Mouse (Mus musculus): ENCODE results near the gene Ptpn18.
"Not testable (repeated sequence)": the region's sequence is repeated elsewhere in the genome, so short reads cannot be mapped to it uniquely, and the experiment has no call there.

Gene Ptpn18

DNA sequence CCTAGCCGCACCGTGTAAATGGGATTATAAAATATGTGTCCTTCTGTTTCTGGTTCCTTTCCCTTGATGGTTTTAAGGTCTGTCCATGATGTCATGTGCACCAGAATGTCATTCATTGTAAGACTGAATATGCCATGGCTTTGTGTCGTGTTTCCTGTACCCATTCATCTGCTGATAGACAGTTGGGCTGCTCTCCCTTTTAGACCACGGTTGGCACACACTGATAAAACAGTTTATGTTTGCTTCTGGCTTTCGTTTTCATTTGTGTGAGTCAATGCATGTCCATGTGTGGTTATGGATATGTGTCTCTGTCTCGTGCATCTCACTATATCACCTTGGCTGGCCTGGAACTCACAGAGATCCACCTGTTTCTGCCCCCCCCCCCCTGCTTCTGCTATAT is 5.9 kb downstream of the Ptpn18 start:
- DNase-seq, result no peak

GRCm38 (mm10) chr1:34468051-34468450 is 8.5 kb downstream of the Ptpn18 start:
- no peak for DNase-seq

DNA sequence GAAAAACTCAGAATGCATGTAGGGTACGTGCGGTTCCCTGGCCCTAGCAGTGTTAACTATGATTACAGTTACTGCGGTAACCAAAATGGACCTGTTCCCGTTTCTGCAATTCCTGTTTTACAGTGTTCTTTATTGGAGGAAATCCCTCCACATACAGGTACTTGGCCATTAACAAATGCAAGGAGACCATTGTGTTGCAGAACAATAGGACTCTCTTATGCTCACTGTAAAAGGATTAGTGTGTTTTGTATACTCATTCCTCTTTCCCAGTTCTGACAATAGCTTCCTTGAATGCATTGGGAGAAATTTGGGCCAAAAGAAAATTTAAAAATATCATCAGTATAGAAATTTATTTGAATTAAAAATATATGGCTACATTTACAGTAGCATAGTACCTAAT is 8.9 kb downstream of the Ptpn18 start:
- DNase-seq, result no peak

GRCm38 (mm10) chr1:34469801-34470200 is 10.2 kb downstream of the Ptpn18 start:
- DNase-seq, result no peak

DNA sequence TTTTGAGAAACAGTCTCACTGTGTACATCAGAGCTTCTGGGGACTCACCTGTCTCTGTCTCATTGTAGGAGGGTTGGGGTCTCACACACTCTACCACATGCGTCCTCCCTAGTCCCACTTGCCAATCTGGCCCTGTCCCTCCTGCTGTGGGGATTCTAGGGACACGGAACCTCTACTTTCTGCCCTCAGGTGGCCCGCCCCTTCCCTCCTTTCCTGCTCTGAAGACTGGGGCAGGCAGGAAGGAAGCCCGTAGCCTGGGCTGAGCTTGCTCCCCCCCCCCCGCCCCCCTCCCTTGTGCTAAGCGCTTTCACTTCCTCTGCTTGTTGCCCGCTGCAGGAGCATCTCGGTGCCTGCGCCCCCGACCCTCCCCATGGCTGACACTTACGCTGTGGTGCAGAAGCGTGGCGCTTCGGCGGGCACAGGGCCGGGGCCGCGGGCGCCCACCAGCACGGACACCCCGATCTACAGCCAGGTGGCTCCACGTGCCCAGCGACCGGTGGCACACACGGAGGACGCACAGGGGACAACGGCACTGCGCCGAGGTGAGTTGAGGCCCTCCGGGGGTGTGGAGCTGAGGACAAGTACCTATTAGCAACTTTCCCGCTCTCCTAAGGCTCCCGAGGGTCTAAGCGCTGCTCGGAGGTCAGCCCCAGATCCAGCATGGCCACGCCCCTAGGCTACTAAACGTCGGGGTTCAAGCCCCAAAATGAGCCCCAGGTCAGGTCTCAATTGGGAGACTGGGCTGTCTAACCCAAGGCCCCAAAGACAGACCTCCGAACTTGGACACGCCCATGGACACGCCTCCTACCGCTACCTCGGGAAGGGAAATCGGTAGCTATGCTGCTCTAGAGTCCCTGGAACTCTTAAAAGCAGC is 13.1 kb downstream of the Ptpn18 start:
- DNase-seq, result peak; percentile 53 to 70

DNA sequence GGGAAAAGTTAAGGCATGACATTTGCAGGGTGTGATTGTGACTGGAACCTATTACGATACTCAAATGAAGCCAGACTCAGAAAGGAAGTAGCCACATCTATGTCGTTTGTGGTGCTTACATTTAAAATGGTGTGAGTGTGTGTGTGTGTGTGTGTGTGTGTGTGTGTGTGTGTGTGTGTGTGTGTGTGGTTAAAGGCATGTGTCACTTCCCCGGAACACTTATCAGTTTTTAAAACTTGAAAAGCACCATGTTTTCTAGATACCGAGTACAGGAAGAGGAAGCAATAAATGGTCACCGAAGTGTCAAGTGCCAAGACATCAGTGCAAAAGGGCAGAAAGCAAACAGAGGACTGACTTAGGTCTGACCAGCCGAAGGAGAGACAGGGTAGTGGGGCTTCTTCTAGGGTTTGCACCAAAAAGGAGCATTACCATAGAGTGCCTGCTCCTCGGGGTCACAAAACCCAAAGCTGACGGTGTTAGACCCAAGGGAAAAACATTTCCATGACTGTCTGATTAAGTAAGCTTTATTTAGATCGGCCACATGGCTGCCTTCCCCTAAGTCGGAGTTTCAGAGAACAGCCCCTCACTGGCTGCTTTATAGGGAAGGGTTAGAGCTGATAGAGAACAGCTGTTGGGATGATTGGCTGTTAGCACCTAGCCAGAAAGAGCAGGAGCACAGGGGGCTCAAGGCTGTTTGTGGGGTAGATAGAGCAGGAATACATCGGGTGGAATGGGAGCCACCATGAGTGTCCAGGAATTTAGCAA is 19.5 kb downstream of the Ptpn18 start:
- DNase-seq, result no peak

- no peak for DNase-seq
Measured at GRCm38 (mm10) chr1:34480801-34481200, 21.2 kb downstream of the Ptpn18 start.

GRCm38 (mm10) chr1:34481920-34482669 is 22.5 kb downstream of the Ptpn18 start:
- no peak for DNase-seq

GRCm38 (mm10) chr1:34484470-34484869 is 24.9 kb downstream of the Ptpn18 start:
- DNase-seq, result no peak

GRCm38 (mm10) chr1:34485461-34486188 is 26.1 kb downstream of the Ptpn18 start:
- peak; percentile 63 to 66 for DNase-seq

GRCm38 (mm10) chr1:34487383-34487782 is 27.8 kb downstream of the Ptpn18 start:
- DNase-seq, result no peak

- no peak for DNase-seq
Measured at GRCm38 (mm10) chr1:34489852-34490541, 30.4 kb downstream of the Ptpn18 start.

DNA sequence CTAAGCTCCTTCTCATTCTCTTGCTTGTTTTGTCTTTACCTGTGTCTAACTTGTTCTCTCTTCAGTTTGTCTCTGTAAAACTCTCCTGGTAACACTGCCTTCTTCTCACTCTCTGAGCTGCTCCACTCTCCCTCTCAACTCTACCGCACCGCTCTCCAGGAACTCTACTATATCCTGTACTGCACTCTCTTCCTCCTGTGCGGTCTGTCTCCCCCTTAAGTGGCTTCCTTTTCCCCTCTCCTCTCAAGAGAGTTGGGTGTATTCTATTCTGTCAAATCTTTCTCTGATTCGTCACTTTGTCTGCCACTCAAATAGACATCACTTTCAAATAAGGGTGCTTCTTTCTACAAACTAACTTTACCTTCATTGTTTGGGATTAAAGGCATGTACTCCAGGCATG is 31.9 kb downstream of the Ptpn18 start:
- no peak for DNase-seq

DNA sequence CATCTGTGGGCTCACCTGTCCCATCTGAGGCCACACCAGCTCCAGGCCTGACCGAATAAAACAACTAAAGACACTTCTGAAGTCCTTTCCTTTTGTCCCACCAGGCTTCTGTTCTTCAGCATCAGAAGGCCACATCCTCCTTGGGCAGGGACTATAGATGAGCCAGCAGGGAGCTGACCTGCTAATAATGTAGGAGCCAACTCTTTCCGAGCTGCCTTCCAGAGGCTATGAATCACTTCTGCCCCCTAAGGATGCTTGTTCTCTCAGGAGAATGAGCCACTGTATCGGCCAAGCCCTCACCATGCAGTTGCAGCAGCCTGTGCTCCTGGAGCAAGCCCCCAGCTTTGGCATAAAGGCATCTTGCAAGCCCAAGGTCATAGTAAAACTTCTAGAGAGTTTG is 43.4 kb downstream of the Ptpn18 start:
- DNase-seq, result no peak

- no peak for DNase-seq
Measured at GRCm38 (mm10) chr1:34505307-34505706, 45.7 kb downstream of the Ptpn18 start.

DNA sequence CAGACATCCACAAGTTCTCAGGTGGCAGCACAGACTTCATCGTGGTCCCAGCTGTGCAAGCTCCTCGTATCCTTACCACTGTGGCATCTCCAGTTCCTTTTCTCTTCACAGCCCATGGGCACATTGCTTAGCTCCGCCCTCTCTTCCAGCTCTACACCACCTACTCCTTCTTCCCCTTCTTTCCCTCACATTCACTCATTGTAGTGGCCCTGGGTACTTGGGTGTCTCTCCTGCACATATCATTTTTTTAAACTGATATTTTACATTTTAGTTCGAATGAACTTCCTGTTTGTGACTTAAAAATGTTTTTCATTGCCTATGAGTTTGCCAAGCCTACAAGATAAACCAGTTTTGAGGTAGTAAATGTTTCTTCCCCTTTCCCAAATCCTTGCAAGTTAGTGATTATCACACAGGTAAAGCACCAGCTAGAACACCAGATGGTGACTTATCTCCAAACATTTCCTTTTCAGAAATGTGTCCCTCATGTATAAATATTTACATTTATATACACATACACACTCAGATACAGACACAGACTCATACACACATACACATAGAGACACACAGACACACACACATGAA is 46.5 kb downstream of the Ptpn18 start:
- DNase-seq, result no peak

DNA sequence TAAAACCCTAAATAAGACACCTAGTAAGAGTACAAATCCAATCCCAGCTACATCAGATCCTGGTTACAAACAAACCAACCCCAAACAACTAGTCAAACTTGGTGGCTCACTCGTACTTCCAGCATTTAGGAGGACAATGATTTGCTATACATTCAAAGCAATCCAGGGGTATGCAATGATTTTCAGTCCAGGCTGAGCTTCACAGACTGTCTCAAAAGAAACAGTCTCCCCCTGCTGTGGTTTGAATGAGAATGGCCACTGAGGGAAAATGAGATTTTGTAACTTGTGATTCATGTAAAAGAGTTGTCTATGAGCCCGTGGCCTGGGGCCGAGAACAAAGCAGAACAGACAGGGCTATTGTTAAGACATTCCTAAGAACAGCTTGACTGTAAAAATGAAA is 48.4 kb downstream of the Ptpn18 start:
- DNase-seq, result no peak

DNA sequence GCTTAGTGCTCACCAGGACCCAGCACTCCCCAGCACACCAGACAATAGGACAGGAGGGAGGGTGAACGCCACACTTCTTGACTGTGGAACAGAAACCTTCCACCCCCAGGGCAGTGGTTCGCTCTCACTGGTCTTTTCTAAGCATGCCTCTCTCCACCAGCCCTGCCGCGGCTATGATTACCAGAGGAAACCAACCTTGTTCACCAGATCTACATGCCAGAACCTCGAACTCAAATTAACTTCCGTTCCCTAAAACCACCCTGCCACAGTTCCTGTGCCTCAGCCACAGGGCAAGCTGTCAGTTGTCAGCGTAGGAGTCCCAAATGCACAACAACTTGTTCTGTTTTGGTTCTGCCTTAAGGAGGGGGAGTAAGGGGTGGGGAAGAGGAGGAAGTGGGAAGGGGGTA is 51.0 kb downstream of the Ptpn18 start:
- peak; percentile 2 to 20 for DNase-seq

DNA sequence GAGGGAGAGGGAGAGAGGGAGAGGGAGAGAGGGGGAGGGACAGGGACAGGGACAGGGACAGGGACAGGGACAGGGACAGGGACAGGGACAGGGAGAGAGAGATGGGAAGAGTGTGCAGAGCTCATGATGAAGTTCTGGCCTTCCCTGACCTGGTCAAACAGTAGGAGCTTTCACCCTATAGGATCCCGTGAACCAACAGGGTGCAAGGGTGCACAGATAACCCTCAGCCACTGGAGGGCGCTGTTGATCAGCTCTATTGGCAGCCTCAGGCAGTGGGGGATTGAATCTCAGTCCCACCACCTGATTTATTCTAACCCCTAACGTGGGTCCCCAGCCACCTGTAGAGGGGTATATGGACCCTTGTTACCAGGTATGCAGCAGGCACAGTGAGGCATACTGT is 51.5 kb downstream of the Ptpn18 start:
- peak; percentile 37 to 46 for DNase-seq

DNA sequence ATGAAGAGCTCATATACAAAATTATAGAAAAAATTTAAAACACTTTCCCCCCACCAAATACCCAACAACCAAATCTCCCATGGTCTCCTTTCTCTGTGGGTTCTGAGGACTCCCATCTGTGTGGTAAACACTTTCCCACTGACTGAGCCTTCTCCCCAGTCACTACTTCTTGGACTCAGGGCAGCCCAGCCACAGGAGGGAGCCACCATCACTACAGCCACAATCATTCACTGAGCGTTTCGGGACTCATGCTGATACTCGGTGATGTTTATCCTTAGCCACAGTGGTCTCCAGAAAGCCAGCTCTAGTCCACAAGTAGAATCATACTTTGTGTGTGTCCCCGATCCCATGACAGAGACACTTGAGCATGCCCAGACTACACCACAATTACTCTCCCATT is 53.5 kb downstream of the Ptpn18 start:
- no peak for DNase-seq

- no peak for DNase-seq
Measured at GRCm38 (mm10) chr1:34516595-34516994, 57.0 kb downstream of the Ptpn18 start.

DNA sequence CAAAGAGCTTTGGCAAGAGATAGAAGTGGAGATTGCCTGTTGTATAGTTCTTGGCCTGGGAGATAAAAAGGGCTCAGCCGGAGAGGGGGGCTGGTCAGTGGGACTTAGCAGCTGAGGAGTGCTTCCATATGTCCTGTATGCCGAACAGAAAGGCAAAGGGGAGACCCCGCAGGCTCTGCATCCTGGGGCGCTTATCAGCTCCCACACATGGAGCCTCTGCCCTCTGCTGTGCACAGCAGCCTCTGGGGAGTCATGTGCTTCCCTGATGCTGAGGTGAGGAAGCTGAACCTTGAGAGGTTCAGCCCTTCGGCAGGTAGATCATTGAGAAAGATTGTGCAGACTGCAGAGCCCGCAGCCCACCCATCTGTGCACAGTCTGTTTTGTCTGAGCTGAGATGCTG is 57.7 kb downstream of the Ptpn18 start:
- not testable (repeated sequence) for DNase-seq

All from lung, adult 18-20 months (tissue).